Mouse (Mus musculus) kidney, embryonic 14.5 days (tissue): ENCODE data around the gene Pou2f2. TPM values are rescaled to one million over a fixed set of nuclear protein-coding genes. Genes with fewer than 3 reads are reported as not detected.
"Not testable (repeated sequence)": the region's sequence is repeated elsewhere in the genome, so short reads cannot be mapped to it uniquely, and the experiment has no call there.

ENCODE experiments used
- ATAC-seq: fragments of 200-750 bp; cut with Nextera tagmentation; 2 replicates; pipeline ENCODE4 v1.8.0; 2017; ENCODE audit warnings: moderate number of reproducible peaks, mild to moderate bottlenecking, moderate TSS enrichment, moderate library complexity; ENCODE audit not compliant: low FRiP score, low TSS enrichment
- H3K27ac ChIP-seq: fragments of 300-500 bp; sonication (generic); 2 replicates; pipeline ENCODE4 v1.5.1; 2014; ENCODE audit warnings: low read depth, mild to moderate bottlenecking, low read length, moderate library complexity, mixed read lengths
- H3K27me3 ChIP-seq: fragments of 300-500 bp; sonication (generic); 2 replicates; pipeline ENCODE4 v1.6.1; 2014; ENCODE audit warnings: mild to moderate bottlenecking, low read length; ENCODE audit not compliant: control insufficient read depth, insufficient read depth
- H3K36me3 ChIP-seq: fragments of 300-500 bp; sonication (generic); 2 replicates; pipeline ENCODE4 v1.6.1; 2014; ENCODE audit warnings: low read length, mixed read lengths; ENCODE audit not compliant: control insufficient read depth, insufficient read depth
- H3K4me1 ChIP-seq: fragments of 300-500 bp; sonication (generic); 2 replicates; pipeline ENCODE4 v1.6.1; 2014; ENCODE audit warnings: low read length, mixed read lengths; ENCODE audit not compliant: control insufficient read depth, insufficient read depth
- H3K4me2 ChIP-seq: fragments of 300-500 bp; sonication (generic); replicated peaks from 2 replicates; pipeline ENCODE4 v1.6.1; 2014; ENCODE audit warnings: low read depth, mild to moderate bottlenecking, low read length
- H3K4me3 ChIP-seq: fragments of 300-500 bp; sonication (generic); 2 replicates; pipeline ENCODE4 v1.5.1; 2014; ENCODE audit warnings: mild to moderate bottlenecking, low read length
- H3K9ac ChIP-seq: fragments of 300-500 bp; sonication (generic); 2 replicates; pipeline ENCODE4 v1.6.1; 2014; ENCODE audit warnings: low read depth, mild to moderate bottlenecking, low read length, moderate library complexity
- H3K9me3 ChIP-seq: fragments of 300-500 bp; sonication (generic); 2 replicates; pipeline ENCODE4 v1.6.1; 2016; ENCODE audit warnings: low read length; ENCODE audit not compliant: control insufficient read depth
- WGBS: fragments of 180-500 bp; shearing (Covaris S2); extraction: QIAGEN DNeasy Blood & Tissue Kit; methylation state at CpG from one replicate; pipeline ENCODE4 v1.1.7; 2014; 5-methylcytosine and 5-hydroxymethylcytosine counted together
- microRNA-seq: library from miRNA; unstranded; fragments of <30 nt; microRNA quantifications from one replicate; pipeline ENCODE4, GENCODE M21; 2016
- polyA plus RNA-seq: library from polyadenylated mRNA; unstranded; fragments of >200 nt; fragmentation: Nextera tagmentation; extraction: Ambion mirVana; gene quantifications from 2 replicates; pipeline ENCODE4 v1.2.1, GENCODE M21; 2014

Gene Pou2f2
- polyA plus RNA-seq, 1 experiment from 2014 or later = 0.39 TPM

DNA sequence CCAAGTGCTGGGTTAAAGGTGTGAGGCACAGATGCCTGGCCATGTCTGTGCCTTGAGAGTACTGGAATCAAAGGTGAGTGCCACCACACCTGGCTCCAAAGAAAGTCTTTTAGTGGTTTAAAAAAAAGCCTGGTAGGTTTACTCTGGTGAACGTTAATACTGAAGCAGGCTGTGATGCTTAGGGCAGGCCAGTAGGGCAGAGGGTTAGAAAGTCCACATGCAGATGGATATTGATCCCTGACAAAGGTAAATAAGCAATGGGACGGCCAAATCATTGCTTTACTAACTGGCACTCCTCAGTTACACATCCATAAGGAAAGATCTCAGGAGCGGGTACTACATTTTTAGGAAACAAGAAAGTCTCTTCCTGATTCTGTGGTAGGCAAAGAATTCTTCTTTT, 126.9 kb downstream of the Pou2f2 start:
- no peak for ATAC-seq
- Histone ChIP-seq H3K27ac (no peak overlapping the region), H3K9ac (no peak overlapping the region), H3K9me3 (no peaks in the 10 kb centered on the region), H3K4me3 (no peak overlapping the region), H3K27me3 (no peaks in the 10 kb centered on the region), H3K4me1 (no peaks in the 10 kb centered on the region), H3K4me2 (no peak overlapping the region), H3K36me3 (peaks cover 40% of the 10 kb centered on the region)
- 93% methylated on average over 3 of the region's 3 CpGs for WGBS

DNA sequence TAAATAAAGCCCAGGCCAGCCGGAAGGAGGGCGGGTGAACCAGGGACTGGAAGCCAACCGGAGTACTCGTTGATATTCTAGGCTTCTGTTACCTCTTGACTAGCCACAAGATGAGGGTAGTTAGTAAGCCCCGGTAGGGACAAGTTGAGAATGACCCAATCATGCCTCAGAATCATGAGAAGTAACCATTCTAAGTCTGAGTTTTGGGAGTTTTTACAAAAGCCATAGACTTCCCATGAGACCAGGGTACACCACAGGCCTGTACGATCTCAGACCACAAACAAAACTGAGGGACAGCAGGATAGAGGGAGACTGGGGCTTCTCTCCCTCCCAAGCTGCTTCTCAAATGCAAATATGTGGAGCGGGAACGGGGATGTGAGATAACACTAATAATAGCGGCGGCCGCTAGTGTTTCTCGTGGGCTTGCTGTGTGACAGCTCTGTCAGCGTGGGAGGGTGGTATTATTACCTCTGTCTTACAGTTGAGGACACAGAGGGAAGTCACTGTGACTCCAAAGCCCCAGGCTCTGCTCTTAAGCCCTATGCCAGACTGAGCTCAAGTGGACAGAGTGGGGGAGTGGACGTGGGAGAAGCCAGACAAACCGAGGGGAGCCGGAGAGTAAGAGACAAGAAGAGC, 130.1 kb downstream of the Pou2f2 start:
- 55% methylated on average over 16 of the region's 16 CpGs for WGBS
- H3K9ac ChIP-seq = no peak overlapping the region
- H3K4me3 ChIP-seq = no peak overlapping the region
- peaks cover 34% of the 10 kb centered on the region for H3K36me3 ChIP-seq
- no peak overlapping the region for H3K27ac ChIP-seq
- no peaks in the 10 kb centered on the region for H3K9me3 ChIP-seq
- H3K4me1 ChIP-seq = no peaks in the 10 kb centered on the region
- H3K4me2 ChIP-seq = no peak overlapping the region
- no peak for ATAC-seq
- no peaks in the 10 kb centered on the region for H3K27me3 ChIP-seq

DNA sequence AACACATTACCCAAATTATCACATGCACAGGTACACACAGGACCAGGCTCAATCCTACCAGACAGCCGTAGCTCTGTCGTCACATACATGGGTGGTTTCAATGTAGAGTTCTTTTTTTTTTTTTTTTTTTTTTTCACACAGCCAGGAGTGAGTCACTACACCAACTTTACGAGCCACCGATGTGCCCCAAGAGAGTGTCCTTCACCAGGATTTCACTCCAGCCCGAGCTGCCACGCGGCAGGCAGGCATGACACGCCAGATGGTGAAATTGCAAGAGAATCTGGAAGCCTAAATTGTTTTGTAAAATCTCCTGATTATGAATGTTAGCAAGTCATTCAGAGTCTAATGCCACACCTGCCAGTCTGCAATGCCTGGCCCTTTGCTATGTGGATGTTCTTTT, 132.2 kb downstream of the Pou2f2 start:
- Histone ChIP-seq H3K4me1 (no peaks in the 10 kb centered on the region), H3K9ac (no peak overlapping the region), H3K36me3 (peaks cover 41% of the 10 kb centered on the region), H3K4me3 (no peak overlapping the region), H3K27me3 (no peaks in the 10 kb centered on the region), H3K4me2 (no peak overlapping the region), H3K27ac (no peak overlapping the region), H3K9me3 (no peaks in the 10 kb centered on the region)
- ATAC-seq = no peak
- 90% methylated on average over 8 of the region's 8 CpGs for WGBS

DNA sequence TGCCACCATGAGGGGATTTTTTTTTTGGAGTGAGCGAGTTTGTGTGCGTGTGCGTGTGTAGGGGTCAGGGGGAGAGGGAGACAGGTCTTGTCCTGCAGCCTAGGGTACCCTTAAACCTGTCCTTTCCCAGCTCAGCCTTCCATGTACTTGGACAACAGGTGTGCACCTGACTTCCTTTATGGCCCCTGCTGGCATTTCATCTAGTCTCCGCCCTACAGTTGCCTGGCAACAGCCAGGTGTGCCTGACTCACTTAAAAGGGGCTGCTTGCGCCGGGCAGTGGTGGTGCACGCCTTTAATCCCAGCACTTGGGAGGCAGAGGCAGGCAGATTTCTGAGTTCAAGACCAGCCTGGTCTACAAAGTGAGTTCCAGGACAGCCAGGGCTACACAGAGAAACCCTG, 134.9 kb downstream of the Pou2f2 start:
- H3K9ac ChIP-seq, H3K27ac ChIP-seq, H3K4me3 ChIP-seq, H3K4me1 ChIP-seq, ATAC-seq, H3K27me3 ChIP-seq, H3K9me3 ChIP-seq, H3K4me2 ChIP-seq: not testable (repeated sequence)
- 96% methylated on average over 7 of the region's 7 CpGs for WGBS
- peaks cover 50% of the 10 kb centered on the region for H3K36me3 ChIP-seq

DNA sequence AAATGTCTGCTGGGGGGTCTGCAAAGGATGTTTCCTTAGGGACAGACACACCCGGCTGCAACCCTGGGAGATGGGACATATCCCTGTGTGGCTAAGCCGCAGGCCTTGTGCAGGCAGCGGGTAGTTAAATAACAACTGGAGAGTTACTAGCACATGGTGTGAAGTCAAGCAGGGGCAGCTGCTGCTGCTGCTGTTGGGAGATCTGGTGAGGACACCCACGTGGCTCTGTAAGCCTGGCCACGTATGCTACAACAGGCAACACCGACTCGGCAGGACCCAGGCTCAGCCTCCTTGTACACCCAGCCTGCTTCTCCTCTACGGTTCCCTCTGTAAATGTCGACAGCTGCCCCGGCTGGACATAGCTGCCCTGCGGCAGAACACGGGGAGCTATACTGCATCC, 137.6 kb downstream of the Pou2f2 start:
- H3K9me3 ChIP-seq = no peaks in the 10 kb centered on the region
- H3K9ac ChIP-seq = no peak overlapping the region
- no peak overlapping the region for H3K27ac ChIP-seq
- no peak for ATAC-seq
- no peak overlapping the region for H3K4me2 ChIP-seq
- H3K4me3 ChIP-seq = no peak overlapping the region
- 87% methylated on average over 12 of the region's 12 CpGs for WGBS
- H3K36me3 ChIP-seq = peaks cover 47% of the 10 kb centered on the region
- no peaks in the 10 kb centered on the region for H3K4me1 ChIP-seq
- no peaks in the 10 kb centered on the region for H3K27me3 ChIP-seq

Small RNA genes within 50 kb of the gene (microRNA-seq; reads per million reads assigned to microRNA genes)
- not detected for gene Mir6537
- gene Mir7048 = not detected

Other genes starting within 250 kb of the Pou2f2 start
- gene Gm4881, start 235.2 kb downstream of the Pou2f2 start, polyA plus RNA-seq = not detected in 2 replicates
- gene Rabac1, start 207.0 kb downstream of the Pou2f2 start, polyA plus RNA-seq = 129 and 144 TPM in 2 replicates
- 0.27 and 0.68 TPM in 2 replicates for gene Atp1a3, start 173.8 kb downstream of the Pou2f2 start, polyA plus RNA-seq
- gene Grik5, start 107.4 kb downstream of the Pou2f2 start, polyA plus RNA-seq = 13.2 and 14.2 TPM in 2 replicates
- 21.9 and 33.4 TPM in 2 replicates for gene Zfp574, start 107.2 kb downstream of the Pou2f2 start, polyA plus RNA-seq
- 8.7 and 10.8 TPM in 2 replicates for gene Dedd2, start 40.9 kb upstream of the Pou2f2 start, polyA plus RNA-seq
- 2.2 and 4.2 TPM in 2 replicates for gene Zfp526, start 41.7 kb upstream of the Pou2f2 start, polyA plus RNA-seq
- gene Gsk3a, start 58.1 kb upstream of the Pou2f2 start, polyA plus RNA-seq = 15.7 and 18.5 TPM in 2 replicates
- 22.4 and 28.8 TPM in 2 replicates for gene Erf, start 71.0 kb upstream of the Pou2f2 start, polyA plus RNA-seq
- gene Cic, start 88.0 kb upstream of the Pou2f2 start, polyA plus RNA-seq = 36.0 and 47.2 TPM in 2 replicates
- 199 and 245 TPM in 2 replicates for gene Pafah1b3, start 118.3 kb upstream of the Pou2f2 start, polyA plus RNA-seq
- gene Prr19, start 121.7 kb upstream of the Pou2f2 start, polyA plus RNA-seq = 0.67 and 0.69 TPM in 2 replicates
- 0.49 and 0.62 TPM in 2 replicates for gene Tmem145, start 126.4 kb upstream of the Pou2f2 start, polyA plus RNA-seq
- 14.0 and 16.2 TPM in 2 replicates for gene Megf8, start 137.4 kb upstream of the Pou2f2 start, polyA plus RNA-seq
- gene Cnfn, start 190.0 kb upstream of the Pou2f2 start, polyA plus RNA-seq = not detected in 2 replicates
- 5.3 and 6.8 TPM in 2 replicates for gene Lipe, start 219.0 kb upstream of the Pou2f2 start, polyA plus RNA-seq
- 0.27 and 0.30 TPM in 2 replicates for gene Cxcl17, start 233.2 kb upstream of the Pou2f2 start, polyA plus RNA-seq